Mouse (Mus musculus) lung, adult 2 months (tissue): ENCODE data around the gene Doc2g. TPM values are rescaled to one million over a fixed set of nuclear protein-coding genes. Genes with fewer than 3 reads are reported as not detected.

ENCODE experiments used
- DNase-seq: peaks from one replicate; pipeline ENCODE4 v3.0.0; 2022
- H3K4me1 ChIP-seq: fragments of 200-500 bp; 2 replicates; pipeline ENCODE4 v1.6.1; 2011; ENCODE audit warnings: low read length; ENCODE audit not compliant: control insufficient read depth, insufficient read depth
- H3K4me3 ChIP-seq: fragments of 200-500 bp; replicated peaks from 2 replicates; pipeline ENCODE3; 2011; ENCODE audit warnings: low read depth, mild to moderate bottlenecking, control low read depth, low read length; ENCODE audit errors: extremely low read depth
- CTCF ChIP-seq: fragments of 200-500 bp; IDR thresholded peaks from 2 replicates; pipeline ENCODE4 v1.5.1; 2011; ENCODE audit warnings: mild to moderate bottlenecking, low read length, control low read depth; ENCODE audit not compliant: insufficient read depth
- POLR2A ChIP-seq: fragments of 200-500 bp; IDR thresholded peaks from 2 replicates; pipeline ENCODE4 v1.6.1; 2011; ENCODE audit warnings: low read depth, mild to moderate bottlenecking, control low read depth, low read length, borderline replicate concordance; ENCODE audit errors: extremely low read depth
- WGBS: fragments of 180-500 bp; shearing (Covaris S2); methylation state at CpG from one replicate; pipeline ENCODE4 v1.1.7; 2018; 5-methylcytosine and 5-hydroxymethylcytosine counted together
- polyA plus RNA-seq: library from polyadenylated mRNA; depleted of rRNA; stranded (reverse); fragments of >200 nt; gene quantifications from 2 replicates; pipeline ENCODE4 v1.2.3, GENCODE M21; 2012

Doc2g gene
- polyA plus RNA-seq, 1 experiment, result 12.6 TPM

DNA sequence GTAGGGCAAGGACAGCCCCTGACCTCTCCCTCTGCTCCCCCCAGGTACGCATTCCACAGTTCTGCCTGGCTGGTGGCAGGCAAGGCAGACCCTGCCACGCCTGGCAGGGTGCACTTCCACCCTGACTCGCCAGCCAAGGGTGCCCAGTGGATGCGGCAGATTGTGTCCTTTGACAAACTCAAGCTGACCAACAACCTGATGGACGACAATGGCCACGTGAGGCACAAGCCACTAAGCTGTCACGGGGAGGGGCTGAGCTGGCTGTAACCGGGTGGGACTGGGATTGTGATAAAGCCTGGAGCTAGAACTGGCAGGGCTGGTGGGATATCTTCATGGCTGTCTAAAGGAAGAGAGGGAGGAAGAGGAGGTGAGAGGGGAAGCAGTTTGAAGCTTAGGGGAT, 5.9 kb upstream of the Doc2g start:
- peaks cover 5% of the 10 kb centered on the region for H3K4me1 ChIP-seq
- DNase-seq, result no peak
- H3K4me3 ChIP-seq, result no peak overlapping the region
- no peak for TF ChIP-seq CTCF
- TF ChIP-seq POLR2A, result no peak
- 56% methylated on average over 8 of the region's 8 CpGs for WGBS

DNA sequence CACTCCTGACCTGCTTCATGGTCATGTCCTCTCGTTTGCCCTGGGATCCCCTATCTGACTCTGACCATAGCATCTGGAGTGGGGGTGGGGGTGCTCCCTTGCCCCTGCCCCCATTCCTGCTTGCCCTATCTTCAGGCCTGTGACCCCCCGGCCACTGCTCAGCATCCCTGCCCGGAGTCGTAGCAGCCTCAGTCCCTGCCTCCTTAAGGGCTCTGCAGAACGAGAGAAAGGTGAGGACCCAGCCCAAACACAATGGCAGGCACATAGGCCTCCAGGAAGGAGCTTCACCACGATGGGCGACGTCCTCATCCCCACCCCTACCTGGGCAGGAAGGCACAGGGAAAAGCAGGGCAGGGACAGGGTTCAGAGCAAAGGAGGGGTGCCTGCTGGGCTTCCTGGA, 4.8 kb upstream of the Doc2g start:
- TF ChIP-seq POLR2A, result no peak
- TF ChIP-seq CTCF, result no peak
- DNase-seq, result no peak
- WGBS, result 74% methylated on average over 8 of the region's 8 CpGs
- peaks cover 5% of the 10 kb centered on the region for H3K4me1 ChIP-seq
- no peak overlapping the region for H3K4me3 ChIP-seq

DNA sequence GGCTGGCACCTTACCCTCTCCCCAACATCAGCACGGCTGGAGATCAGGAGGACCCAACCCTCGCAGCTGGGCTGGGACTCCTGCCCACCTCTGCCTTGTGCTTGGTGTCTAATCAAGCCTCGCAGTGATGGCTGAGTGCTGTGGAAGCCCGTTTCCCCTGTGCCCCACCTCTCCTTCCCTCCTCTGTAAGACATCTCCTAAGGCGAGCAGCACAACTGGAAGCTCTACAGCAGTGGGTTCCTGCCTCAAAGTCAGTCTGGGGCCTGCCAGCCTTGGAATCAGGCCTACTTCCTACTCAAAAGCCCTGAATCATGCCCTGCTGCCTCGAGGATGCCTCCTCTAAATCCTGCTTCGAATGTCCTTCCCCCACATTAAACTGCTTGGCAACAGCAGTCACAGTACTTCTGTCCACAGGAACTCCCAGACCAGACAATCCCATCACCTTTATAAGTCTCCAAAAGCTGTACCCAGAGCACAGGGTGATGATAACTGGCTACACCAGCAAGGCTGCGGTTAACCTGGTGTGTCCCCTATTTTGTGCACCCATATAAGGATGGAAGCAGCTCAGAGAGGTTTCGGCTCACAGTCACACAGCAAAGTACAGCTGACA, 3.9 kb upstream of the Doc2g start:
- DNase-seq, result no peak
- no peak for TF ChIP-seq POLR2A
- TF ChIP-seq CTCF, result no peak
- Histone ChIP-seq H3K4me3 (no peak overlapping the region), H3K4me1 (peaks cover 5% of the 10 kb centered on the region)
- WGBS, result 78% methylated on average over 9 of the region's 9 CpGs

DNA sequence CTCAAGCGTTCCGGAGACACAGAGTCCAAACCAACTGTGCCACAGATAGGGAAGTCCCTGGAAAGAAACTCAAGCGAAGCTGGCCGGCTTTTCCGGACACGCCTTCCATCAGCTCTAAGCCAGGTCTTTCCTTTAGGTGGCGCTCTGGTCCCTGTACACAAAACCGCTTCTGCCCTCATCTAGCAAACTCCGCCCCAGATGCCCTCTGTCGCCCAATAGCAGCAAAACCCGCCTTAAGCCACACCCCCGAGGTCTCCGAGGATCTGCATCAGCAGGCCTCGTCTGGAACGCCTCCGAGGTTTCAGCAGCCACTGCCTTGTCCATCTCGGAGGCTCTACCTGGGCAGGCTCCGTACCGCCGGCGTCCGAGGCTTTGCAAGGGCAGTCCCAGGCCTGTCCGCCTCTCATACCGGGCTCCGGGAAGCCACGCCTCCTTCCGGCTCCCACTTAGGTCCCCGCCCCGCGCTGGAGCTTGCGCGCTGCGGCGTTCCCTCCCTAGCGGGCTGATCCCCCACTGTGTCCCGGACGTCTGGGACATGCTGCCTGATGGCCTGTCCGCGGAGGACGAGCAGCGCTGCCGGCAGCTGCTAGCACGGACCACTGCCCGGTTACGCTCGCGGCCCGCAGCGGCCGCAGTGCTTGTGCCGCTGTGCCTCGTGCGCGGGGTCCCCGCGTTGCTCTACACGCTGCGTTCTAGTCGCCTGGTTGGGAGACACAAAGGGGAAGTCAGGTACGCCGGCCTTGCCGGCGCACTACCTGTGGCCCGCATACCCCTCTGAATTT, 2.8 kb upstream of the Doc2g start, which contains the start of the genes Nudt8 and Gm49405:
Gene Nudt8, plus strand, starts transcription at position 462 of the 782 bp plus-strand sequence.
Gene Gm49405, plus strand, starts transcription at position 508 of the 782 bp plus-strand sequence.
- Histone ChIP-seq H3K4me3 (peak within 1 kb of the TSS; percentile 97), H3K4me1 (peaks cover 5% of the 10 kb centered on the region)
- peak; percentile 85; the same call in 1 of the 2 replicates for TF ChIP-seq POLR2A
- TF ChIP-seq CTCF, result peak; percentile 78
- under 1% methylated on average over 64 of the region's 64 CpGs for WGBS
- peak; percentile 97 for DNase-seq

DNA sequence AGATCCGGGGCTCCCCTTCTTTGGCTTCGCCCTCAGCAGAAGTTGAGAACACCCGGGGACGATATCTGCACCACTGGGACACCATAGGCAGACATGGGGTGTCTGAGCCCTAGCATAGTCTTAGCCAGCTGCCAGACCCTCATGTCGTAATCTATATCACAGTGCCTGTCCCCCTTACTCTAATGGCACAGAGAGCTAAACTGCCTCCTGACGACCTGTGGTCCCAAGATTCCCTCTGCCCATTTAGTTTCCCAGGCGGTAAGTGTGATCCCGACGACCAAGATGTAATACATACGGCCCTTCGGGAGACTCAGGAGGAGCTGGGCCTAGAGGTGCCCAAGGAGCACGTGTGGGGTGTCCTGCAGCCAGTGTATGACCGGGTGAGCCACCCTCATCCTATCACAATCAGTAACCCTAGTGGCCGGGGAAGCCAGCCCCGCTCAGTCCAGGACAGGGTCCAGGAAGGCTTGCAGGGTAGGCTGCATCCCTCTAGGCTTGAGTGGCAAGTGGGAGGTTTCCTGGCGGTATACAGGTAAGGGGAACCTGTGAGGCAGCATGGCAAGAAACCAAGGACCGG, 2.1 kb upstream of the Doc2g start:
- H3K4me1 ChIP-seq, result peaks cover 5% of the 10 kb centered on the region
- 23% methylated on average over 17 of the region's 17 CpGs for WGBS
- TF ChIP-seq POLR2A (no peak), CTCF (no peak)
- DNase-seq, result no peak
- peak overlapping the region; percentile 97 for H3K4me3 ChIP-seq

DNA sequence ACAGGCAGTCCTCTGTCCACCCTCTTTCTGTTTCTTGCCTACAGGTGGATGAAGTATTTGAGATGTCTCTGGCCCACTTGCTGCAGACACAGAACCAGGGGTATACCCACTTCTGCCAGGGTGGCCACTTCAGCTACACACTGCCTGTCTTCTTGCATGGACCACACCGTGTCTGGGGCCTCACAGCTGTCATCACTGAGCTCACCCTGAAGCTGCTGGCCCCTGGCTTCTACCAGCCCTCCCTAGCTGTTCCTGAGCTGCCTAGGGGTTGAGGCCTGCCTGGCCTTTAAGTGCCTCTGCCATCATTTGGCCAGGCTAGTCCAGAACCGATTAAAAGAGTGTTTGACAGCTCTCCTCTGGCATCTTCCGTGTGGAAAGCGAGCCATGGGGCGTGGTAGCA, 1.4 kb upstream of the Doc2g start:
- 75% methylated on average over 5 of the region's 5 CpGs for WGBS
- no peak overlapping the region for H3K4me3 ChIP-seq
- H3K4me1 ChIP-seq, result peaks cover 5% of the 10 kb centered on the region
- no peak for TF ChIP-seq CTCF
- no peak for TF ChIP-seq POLR2A
- no peak for DNase-seq

DNA sequence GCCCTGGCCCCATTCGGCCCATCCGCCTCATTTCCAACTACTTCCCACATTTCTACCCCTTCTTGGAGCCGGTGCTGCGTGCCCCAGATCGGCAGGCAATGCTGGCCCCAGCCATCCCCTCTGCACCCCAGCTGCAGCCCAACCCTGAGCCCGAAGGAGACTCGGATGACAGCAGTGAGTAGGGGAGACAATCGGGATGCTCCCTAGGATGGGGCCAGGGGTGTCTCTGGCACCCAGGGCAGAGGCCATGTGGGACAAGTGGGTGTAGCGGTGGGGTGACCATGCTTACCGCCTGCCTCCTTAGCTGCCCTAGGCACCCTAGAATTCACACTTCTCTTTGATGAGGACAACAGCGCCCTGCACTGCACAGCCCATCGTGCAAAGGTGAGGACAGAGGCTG, 528 bp downstream of the Doc2g start:
- no peak for DNase-seq

DNA sequence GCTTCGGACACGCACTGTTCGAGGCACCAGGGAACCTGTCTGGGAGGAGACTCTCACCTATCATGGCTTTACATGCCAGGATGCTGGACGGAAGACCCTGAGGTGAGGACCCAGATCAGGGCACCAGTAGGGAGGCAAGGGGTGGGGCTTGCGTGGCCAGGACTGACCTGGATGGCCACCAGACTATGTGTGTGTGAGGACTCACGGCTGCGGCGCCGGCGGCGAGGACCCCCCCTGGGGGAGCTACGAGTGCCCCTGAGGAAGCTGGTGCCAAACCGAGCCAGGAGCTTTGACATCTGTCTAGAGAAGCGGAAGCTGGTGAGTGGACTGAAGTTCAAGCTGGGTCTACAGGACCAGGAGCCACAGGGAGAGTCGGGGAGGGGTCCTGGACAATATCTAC, 1.2 kb downstream of the Doc2g start:
- 85% methylated on average over 15 of the region's 15 CpGs for WGBS
- peaks cover 5% of the 10 kb centered on the region for H3K4me1 ChIP-seq
- TF ChIP-seq POLR2A (no peak), CTCF (no peak)
- no peak for DNase-seq
- no peak overlapping the region for H3K4me3 ChIP-seq

More for the DNA sequence above, 528 bp downstream of the Doc2g start:
- H3K4me1 ChIP-seq, result peaks cover 5% of the 10 kb centered on the region
- WGBS, result 68% methylated on average over 12 of the region's 12 CpGs
- H3K4me3 ChIP-seq, result no peak overlapping the region
- no peak for TF ChIP-seq CTCF
- TF ChIP-seq POLR2A, result no peak

DNA sequence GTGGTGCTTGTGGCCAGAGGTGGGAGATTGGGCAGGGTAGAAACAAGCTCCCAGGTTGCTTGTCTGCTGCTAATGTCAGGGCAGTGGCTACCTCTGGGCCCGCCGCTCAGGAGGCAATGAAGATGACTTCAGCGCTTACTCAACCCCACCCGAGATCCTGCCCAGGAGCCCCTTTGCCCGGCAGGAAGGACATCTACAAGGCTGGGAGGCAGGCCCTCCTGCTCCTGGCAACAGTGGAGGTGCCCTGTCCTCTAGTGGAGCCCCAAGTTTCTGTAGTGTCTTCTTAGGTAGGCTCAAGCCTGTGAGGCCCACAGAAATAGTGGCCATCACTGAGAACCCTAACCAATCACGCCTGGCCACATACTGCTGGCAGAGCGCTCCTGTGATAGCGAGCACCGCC, 2.0 kb downstream of the Doc2g start:
- peaks cover 5% of the 10 kb centered on the region for H3K4me1 ChIP-seq
- no peak for DNase-seq
- H3K4me3 ChIP-seq, result no peak overlapping the region
- 85% methylated on average over 9 of the region's 9 CpGs for WGBS
- TF ChIP-seq CTCF, result no peak
